Mouse (Mus musculus): ENCODE data around the gene Tmem107.

DNA sequence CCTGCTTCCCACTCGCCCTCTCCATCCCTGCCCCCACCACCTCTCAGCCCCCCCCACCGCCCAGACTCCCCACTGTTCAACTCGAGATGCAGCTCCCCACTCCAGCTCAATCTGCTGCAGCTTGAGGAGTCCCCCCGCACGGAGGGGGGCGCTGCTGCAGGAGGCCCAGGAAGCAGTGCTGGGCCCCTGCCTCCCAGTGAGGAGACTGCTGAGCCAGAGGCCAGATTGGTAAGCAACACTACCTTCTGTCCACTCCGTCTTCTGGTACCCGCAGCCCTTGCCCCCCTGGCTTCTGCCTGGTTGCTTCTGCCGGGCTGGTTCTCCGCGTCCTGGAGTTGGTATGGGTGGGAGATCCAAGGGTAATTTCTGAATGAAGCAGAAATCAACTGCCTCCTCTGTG, 36.2 kb downstream of the Tmem107 start:
- TF ChIP-seq CTCF (IDR thresholded peaks at IDR 0.05; ENCODE audit: borderline replicate concordance, insufficient read depth, low read depth, low read length) (no peak), POLR2A (IDR thresholded peaks at IDR 0.05; ENCODE audit: borderline replicate concordance, insufficient read depth, low read length) (no peak)

Data from cerebellum, adult 2 months (tissue).